Mouse (Mus musculus): Measurements from ENCODE around the gene Apobec1. TPM values are rescaled to one million over a fixed set of nuclear protein-coding genes. Genes with fewer than 3 reads are reported as not detected.

The Apobec1 gene
- total and polyA plus RNA-seq, 3 experiments, result 0.51 to 26.8 (median 7.2) TPM

DNA sequence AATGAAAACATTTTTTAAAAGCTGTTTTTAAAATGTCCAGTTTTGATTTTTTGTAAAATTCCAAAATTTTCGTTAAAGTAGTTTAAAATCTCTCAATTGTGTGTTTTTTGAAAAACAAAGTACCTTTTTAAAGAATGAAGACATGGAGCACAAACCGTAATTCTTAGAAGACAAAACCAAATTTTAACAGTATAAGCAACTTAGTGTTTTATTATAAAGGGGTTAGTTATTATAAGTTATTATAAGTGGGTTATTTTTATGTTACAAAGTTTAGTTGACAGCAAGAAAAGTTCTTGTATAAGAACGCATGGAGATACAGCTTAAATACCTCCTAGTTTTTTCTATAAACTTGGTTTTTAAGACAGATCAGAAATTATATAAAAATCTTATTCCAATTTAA is 629 bp downstream of the Apobec1 start:
- DNase-seq (ENCODE audit: low spot score), result no peak
- Histone ChIP-seq H3K27me3 (ENCODE audit: insufficient read depth, low read length) (no peaks in the 10 kb centered on the region), H3K36me3 (replicated peaks) (peaks cover 22% of the 10 kb centered on the region), H3K4me3 (ENCODE audit: low read depth, low read length) (peak overlapping the region; percentile 71; the same call in 1 of the 2 replicates), H3K9me3 (replicated peaks) (no peaks in the 10 kb centered on the region), H3K4me1 (ENCODE audit: insufficient read depth, low read depth, low read length) (peaks cover 26% of the 10 kb centered on the region)
- ATAC-seq (ENCODE audit: extremely low read depth, insufficient number of reproducible peaks, low FRiP score, poor library complexity, severe bottlenecking), result no peak
- TF ChIP-seq CTCF (IDR thresholded peaks at IDR 0.05; ENCODE audit: low read depth, low read length) (no peak), GATA1 (IDR thresholded peaks at IDR 0.05; ENCODE audit: borderline replicate concordance, low read length) (no peak), GATA2 (IDR thresholded peaks at IDR 0.05; ENCODE audit: borderline replicate concordance, low read depth, low read length) (no peak), POLR2AphosphoS5 (IDR thresholded peaks at IDR 0.05; ENCODE audit: insufficient replicate concordance, low read depth, low read length) (no peak), TAL1 (conservative IDR thresholded peaks at IDR 0.05; ENCODE audit: low read depth, low read length) (no peak)

DNA sequence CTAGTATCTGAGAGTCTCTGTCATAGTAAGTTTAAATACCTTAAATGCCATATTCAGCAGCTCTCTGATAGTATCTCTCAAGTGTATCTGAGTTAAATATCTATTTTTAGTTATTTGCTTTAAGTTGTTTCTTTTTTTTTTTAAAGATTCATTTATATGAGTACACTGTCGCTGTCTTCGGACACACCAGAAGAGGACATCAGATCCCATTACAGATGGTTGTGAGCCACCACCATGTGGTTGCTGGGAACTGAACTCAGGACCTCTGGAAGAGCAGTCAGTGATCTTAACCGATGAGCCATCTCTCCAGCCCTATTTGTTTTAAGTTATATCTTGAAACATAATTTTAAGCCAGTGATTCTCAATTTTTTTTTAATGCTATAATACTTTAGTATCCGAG is 1.2 kb downstream of the Apobec1 start:
- no peak overlapping the region for H3K4me3 ChIP-seq (ENCODE audit: low read depth, low read length)
- no peak for ATAC-seq (ENCODE audit: extremely low read depth, insufficient number of reproducible peaks, low FRiP score, poor library complexity, severe bottlenecking)

DNA sequence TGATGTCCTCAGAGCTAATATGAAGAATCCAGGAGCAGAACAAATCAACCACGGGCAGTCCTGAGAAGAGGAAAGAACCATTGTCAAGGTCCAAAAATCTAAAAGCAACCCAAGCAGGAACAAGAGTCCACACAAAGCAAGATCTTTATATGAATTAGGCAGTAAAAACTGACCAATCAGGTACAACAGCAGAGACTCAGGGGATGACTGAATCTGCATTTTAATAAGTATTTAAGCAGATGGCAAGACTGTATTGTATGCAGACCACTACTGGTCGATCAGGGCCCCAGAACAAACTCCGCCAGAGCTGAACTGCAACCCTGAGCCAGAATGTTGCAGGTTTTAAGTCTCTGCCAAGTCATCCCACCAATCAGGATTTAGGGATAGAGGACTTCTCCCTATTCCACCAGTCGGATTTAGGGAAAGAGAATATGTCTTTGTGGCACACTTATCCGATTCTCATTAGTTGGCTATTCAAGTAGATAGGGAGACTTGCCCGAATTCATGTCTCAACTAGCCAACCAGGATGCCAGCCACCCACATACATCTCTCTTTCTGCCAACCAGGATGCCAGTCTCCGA is 2.1 kb downstream of the Apobec1 start:
- DNase-seq (ENCODE audit: low spot score), result no peak
- Histone ChIP-seq H3K4me3 (ENCODE audit: low read depth, low read length) (no peak overlapping the region), H3K36me3 (replicated peaks) (peaks cover 31% of the 10 kb centered on the region)

More for the DNA sequence above, 1.2 kb downstream of the Apobec1 start:
- H3K36me3 ChIP-seq (replicated peaks), result peaks cover 25% of the 10 kb centered on the region
- no peak for TF ChIP-seq GATA1 (IDR thresholded peaks at IDR 0.05; ENCODE audit: borderline replicate concordance, low read length)
- TF ChIP-seq GATA2 (IDR thresholded peaks at IDR 0.05; ENCODE audit: borderline replicate concordance, low read depth, low read length), result no peak
- TF ChIP-seq TAL1 (conservative IDR thresholded peaks at IDR 0.05; ENCODE audit: low read depth, low read length), result no peak
- no peak for TF ChIP-seq POLR2AphosphoS5 (IDR thresholded peaks at IDR 0.05; ENCODE audit: insufficient replicate concordance, low read depth, low read length)
- TF ChIP-seq CTCF (IDR thresholded peaks at IDR 0.05; ENCODE audit: low read depth, low read length), result no peak
- DNase-seq (ENCODE audit: low spot score), result no peak
- no peaks in the 10 kb centered on the region for H3K27me3 ChIP-seq (ENCODE audit: insufficient read depth, low read length)
- peaks cover 26% of the 10 kb centered on the region for H3K4me1 ChIP-seq (ENCODE audit: insufficient read depth, low read depth, low read length)
- H3K9me3 ChIP-seq (replicated peaks), result no peaks in the 10 kb centered on the region

DNA sequence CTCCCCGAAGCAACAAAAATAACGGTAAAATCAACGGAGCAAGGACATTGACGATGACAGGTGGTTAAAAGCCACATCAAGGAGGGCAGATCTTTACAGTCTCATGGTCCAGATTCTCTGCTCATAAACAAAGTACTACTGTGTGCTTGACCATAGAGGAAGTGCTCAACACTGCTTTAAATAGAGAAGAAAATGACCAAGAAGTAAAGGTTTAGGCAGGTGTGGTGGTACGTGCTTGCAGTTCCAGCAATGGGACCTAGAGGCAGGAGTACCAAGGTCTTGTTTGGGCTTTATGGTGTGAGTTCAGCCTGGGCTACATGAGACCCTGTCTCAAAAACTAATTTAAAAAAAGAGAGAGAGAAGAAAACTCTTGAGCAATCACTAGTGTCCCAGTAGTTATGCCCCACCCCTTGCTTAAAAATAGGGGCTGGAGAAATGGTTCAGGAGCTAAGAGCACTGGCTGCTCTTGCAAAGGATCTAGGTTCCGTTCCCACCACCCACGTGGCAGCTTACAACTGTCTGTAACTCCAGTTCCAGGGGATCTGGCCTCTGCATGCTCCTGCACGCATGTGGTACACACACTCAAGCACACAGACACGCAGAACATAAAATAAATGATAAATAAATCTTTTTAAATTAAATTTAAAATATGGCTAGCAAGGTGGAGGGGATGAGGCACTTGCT is 3.0 kb downstream of the Apobec1 start:
- no peak for ATAC-seq (ENCODE audit: extremely low read depth, insufficient number of reproducible peaks, low FRiP score, poor library complexity, severe bottlenecking)
- Histone ChIP-seq H3K9me3 (replicated peaks) (no peaks in the 10 kb centered on the region), H3K4me3 (ENCODE audit: low read depth, low read length) (no peak overlapping the region), H3K36me3 (replicated peaks) (peaks cover 34% of the 10 kb centered on the region), H3K27me3 (ENCODE audit: insufficient read depth, low read length) (no peaks in the 10 kb centered on the region), H3K4me1 (ENCODE audit: insufficient read depth, low read depth, low read length) (peaks cover 21% of the 10 kb centered on the region)
- no peak for TF ChIP-seq GATA1 (IDR thresholded peaks at IDR 0.05; ENCODE audit: borderline replicate concordance, low read length)
- TF ChIP-seq TAL1 (conservative IDR thresholded peaks at IDR 0.05; ENCODE audit: low read depth, low read length), result no peak
- no peak for TF ChIP-seq GATA2 (IDR thresholded peaks at IDR 0.05; ENCODE audit: borderline replicate concordance, low read depth, low read length)
- TF ChIP-seq POLR2AphosphoS5 (IDR thresholded peaks at IDR 0.05; ENCODE audit: insufficient replicate concordance, low read depth, low read length), result no peak
- TF ChIP-seq CTCF (IDR thresholded peaks at IDR 0.05; ENCODE audit: low read depth, low read length), result no peak
- no peak for DNase-seq (ENCODE audit: low spot score)

More for the DNA sequence above, 2.1 kb downstream of the Apobec1 start:
- no peaks in the 10 kb centered on the region for H3K9me3 ChIP-seq (replicated peaks)
- no peaks in the 10 kb centered on the region for H3K27me3 ChIP-seq (ENCODE audit: insufficient read depth, low read length)
- H3K4me1 ChIP-seq (ENCODE audit: insufficient read depth, low read depth, low read length), result peaks cover 26% of the 10 kb centered on the region
- TF ChIP-seq POLR2AphosphoS5 (IDR thresholded peaks at IDR 0.05; ENCODE audit: insufficient replicate concordance, low read depth, low read length) (no peak), GATA1 (IDR thresholded peaks at IDR 0.05; ENCODE audit: borderline replicate concordance, low read length) (no peak), GATA2 (IDR thresholded peaks at IDR 0.05; ENCODE audit: borderline replicate concordance, low read depth, low read length) (no peak), CTCF (IDR thresholded peaks at IDR 0.05; ENCODE audit: low read depth, low read length) (no peak), TAL1 (conservative IDR thresholded peaks at IDR 0.05; ENCODE audit: low read depth, low read length) (no peak)
- no peak for ATAC-seq (ENCODE audit: extremely low read depth, insufficient number of reproducible peaks, low FRiP score, poor library complexity, severe bottlenecking)

DNA sequence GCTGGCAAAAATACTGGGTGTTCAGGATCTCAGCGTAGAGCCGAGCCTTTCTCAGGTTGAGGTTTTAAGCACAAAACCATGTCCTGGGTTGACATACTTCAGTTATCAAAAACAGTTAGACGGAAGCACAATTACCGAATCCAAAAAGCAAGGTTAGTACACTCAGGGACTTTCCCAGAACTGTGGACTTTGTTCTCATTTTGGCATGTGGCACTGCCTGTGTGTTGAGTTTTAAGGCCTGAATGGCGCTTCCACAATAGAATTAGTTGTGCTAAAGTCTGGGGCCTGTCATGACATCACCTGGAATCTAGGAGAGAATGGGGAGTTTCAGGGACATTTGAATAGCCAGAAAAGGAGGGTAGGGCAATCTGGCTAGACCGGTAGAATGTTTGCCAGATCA is 3.8 kb downstream of the Apobec1 start:
- peaks cover 17% of the 10 kb centered on the region for H3K4me1 ChIP-seq (ENCODE audit: insufficient read depth, low read depth, low read length)
- H3K27me3 ChIP-seq (ENCODE audit: insufficient read depth, low read length), result no peaks in the 10 kb centered on the region
- no peak for ATAC-seq (ENCODE audit: extremely low read depth, insufficient number of reproducible peaks, low FRiP score, poor library complexity, severe bottlenecking)
- peaks cover 34% of the 10 kb centered on the region for H3K36me3 ChIP-seq (replicated peaks)
- H3K9me3 ChIP-seq (replicated peaks), result no peaks in the 10 kb centered on the region
- DNase-seq (ENCODE audit: low spot score), result no peak
- H3K4me3 ChIP-seq (ENCODE audit: low read depth, low read length), result no peak overlapping the region
- TF ChIP-seq CTCF (IDR thresholded peaks at IDR 0.05; ENCODE audit: low read depth, low read length) (no peak), GATA1 (IDR thresholded peaks at IDR 0.05; ENCODE audit: borderline replicate concordance, low read length) (no peak), GATA2 (IDR thresholded peaks at IDR 0.05; ENCODE audit: borderline replicate concordance, low read depth, low read length) (no peak), POLR2AphosphoS5 (IDR thresholded peaks at IDR 0.05; ENCODE audit: insufficient replicate concordance, low read depth, low read length) (no peak), TAL1 (conservative IDR thresholded peaks at IDR 0.05; ENCODE audit: low read depth, low read length) (no peak)

DNA sequence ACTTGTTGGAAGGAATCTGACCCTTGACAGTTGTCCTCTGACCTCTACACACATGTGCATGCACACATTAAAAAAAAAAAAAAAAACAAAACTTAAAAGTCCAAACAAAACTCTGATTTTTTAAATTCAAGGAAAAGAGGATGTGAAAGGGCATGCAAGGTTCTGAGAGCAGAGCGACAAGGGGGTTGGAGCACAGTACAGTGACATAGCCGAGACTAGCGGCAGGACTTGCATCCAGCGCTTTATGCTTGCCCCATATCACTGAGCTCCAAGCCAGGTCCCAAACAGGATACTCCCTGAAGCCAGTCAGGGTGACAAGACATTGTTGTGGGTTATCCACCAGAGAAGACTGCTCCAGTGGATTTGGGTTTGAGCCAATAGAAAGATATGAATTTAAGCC is 4.2 kb downstream of the Apobec1 start:
- no peak for DNase-seq (ENCODE audit: low spot score)
- H3K36me3 ChIP-seq (replicated peaks), result peaks cover 34% of the 10 kb centered on the region

More for the DNA sequence above, 4.2 kb downstream of the Apobec1 start:
- no peak for ATAC-seq (ENCODE audit: extremely low read depth, insufficient number of reproducible peaks, low FRiP score, poor library complexity, severe bottlenecking)
- H3K4me3 ChIP-seq (ENCODE audit: low read depth, low read length), result no peak overlapping the region
- H3K9me3 ChIP-seq (replicated peaks), result no peaks in the 10 kb centered on the region
- TF ChIP-seq GATA2 (IDR thresholded peaks at IDR 0.05; ENCODE audit: borderline replicate concordance, low read depth, low read length) (no peak), POLR2AphosphoS5 (IDR thresholded peaks at IDR 0.05; ENCODE audit: insufficient replicate concordance, low read depth, low read length) (no peak), GATA1 (IDR thresholded peaks at IDR 0.05; ENCODE audit: borderline replicate concordance, low read length) (no peak), CTCF (IDR thresholded peaks at IDR 0.05; ENCODE audit: low read depth, low read length) (no peak), TAL1 (conservative IDR thresholded peaks at IDR 0.05; ENCODE audit: low read depth, low read length) (no peak)
- H3K4me1 ChIP-seq (ENCODE audit: insufficient read depth, low read depth, low read length), result peaks cover 17% of the 10 kb centered on the region
- H3K27me3 ChIP-seq (ENCODE audit: insufficient read depth, low read length), result no peaks in the 10 kb centered on the region
